Mouse (Mus musculus) liver, postnatal 0 days (tissue): ENCODE measurements around the gene Chil5. TPM values are rescaled to one million over a fixed set of nuclear protein-coding genes. Genes with fewer than 3 reads are reported as not detected.
"Not testable (repeated sequence)": the region's sequence is repeated elsewhere in the genome, so short reads cannot be mapped to it uniquely, and the experiment has no call there.

Source experiments
- ATAC-seq: fragments of 200-750 bp; cut with Nextera tagmentation; 2 replicates; pipeline ENCODE4 v1.8.0; 2017; ENCODE audit warnings: mild to moderate bottlenecking, moderate library complexity
- DNase-seq: peaks from one replicate; pipeline ENCODE4 v3.0.0-alpha.2; 2016
- H3K27ac ChIP-seq: fragments of 300-500 bp; sonication (generic); 2 replicates; pipeline ENCODE4 v1.5.1; 2014; ENCODE audit warnings: antibody characterized with exemption, moderate library complexity, mild to moderate bottlenecking, low read depth
- H3K27me3 ChIP-seq: fragments of 300-500 bp; sonication (generic); 2 replicates; pipeline ENCODE4 v1.6.1; 2014; ENCODE audit warnings: low read length, control low read depth, mixed read lengths; ENCODE audit not compliant: insufficient read depth
- H3K36me3 ChIP-seq: fragments of 300-500 bp; sonication (generic); replicated peaks from 2 replicates; pipeline ENCODE4 v1.6.1; 2014; ENCODE audit warnings: mild to moderate bottlenecking, control low read depth, low read length, moderate library complexity, mixed read lengths; ENCODE audit not compliant: insufficient read depth
- H3K4me1 ChIP-seq: fragments of 300-500 bp; sonication (generic); 2 replicates; pipeline ENCODE4 v1.6.1; 2014; ENCODE audit warnings: antibody characterized with exemption, mild to moderate bottlenecking, control low read depth; ENCODE audit not compliant: insufficient read depth
- H3K4me2 ChIP-seq: fragments of 300-500 bp; sonication (generic); 2 replicates; pipeline ENCODE4 v1.6.1; 2014; ENCODE audit warnings: low read depth, mild to moderate bottlenecking, low read length, moderate library complexity, mixed read lengths
- H3K4me3 ChIP-seq: fragments of 300-500 bp; sonication (generic); 2 replicates; pipeline ENCODE4 v1.5.1; 2014; ENCODE audit warnings: low read depth, low read length
- H3K9ac ChIP-seq: fragments of 300-500 bp; sonication (generic); replicated peaks from 2 replicates; pipeline ENCODE4 v1.6.1; 2014; ENCODE audit warnings: mild to moderate bottlenecking, moderate library complexity
- H3K9me3 ChIP-seq: fragments of 300-500 bp; sonication (generic); 2 replicates; pipeline ENCODE4 v1.6.1; 2016; ENCODE audit warnings: mild to moderate bottlenecking, control low read depth, low read length, mixed read lengths
- CTCF ChIP-seq: sonication (generic); IDR thresholded peaks from 2 replicates; pipeline ENCODE4 v1.5.1; 2016; ENCODE audit warnings: antibody characterized with exemption, low read depth
- EP300 ChIP-seq: IDR thresholded peaks from 2 replicates; pipeline ENCODE4 v1.6.1; 2016; ENCODE audit warnings: antibody characterized with exemption, low read depth, mild to moderate bottlenecking
- WGBS: fragments of 180-500 bp; shearing (Covaris S2); extraction: QIAGEN DNeasy Blood & Tissue Kit; methylation state at CpG from one replicate; pipeline ENCODE4 v1.1.7; 2014; ENCODE audit not compliant: insufficient replicate concordance; 5-methylcytosine and 5-hydroxymethylcytosine counted together
- polyA plus RNA-seq: library from polyadenylated mRNA; unstranded; fragments of >200 nt; fragmentation: Nextera tagmentation; extraction: Ambion mirVana; gene quantifications from 2 replicates; pipeline ENCODE4 v1.2.1, GENCODE M21; 2015

The Chil5 gene
- polyA plus RNA-seq: 0.33 and 0.38 TPM in 2 replicates

GRCm38 (mm10) chr3:106032781-106033180 is at the start of gene Chil5:
TSS of gene Chil5 (minus strand) at chr3:106032814.
- TF ChIP-seq EP300 (no peak), CTCF (no peak)
- no peaks in the 10 kb centered on the region for H3K27me3 ChIP-seq
- ATAC-seq (no peak), DNase-seq (no peak)
- H3K27ac ChIP-seq: no peak within 1 kb of the TSS
- no peak within 1 kb of the TSS for H3K4me2 ChIP-seq
- no peak within 1 kb of the TSS for H3K9ac ChIP-seq
- H3K9me3 ChIP-seq: no peaks in the 10 kb centered on the region
- H3K36me3 ChIP-seq: no peaks in the 10 kb centered on the region
- H3K4me1 ChIP-seq: no peaks in the 10 kb centered on the region
- WGBS: 39% methylated on average over 1 of the region's 1 CpGs
- no peak within 1 kb of the TSS for H3K4me3 ChIP-seq

- no peaks in the 10 kb centered on the region for H3K27me3 ChIP-seq
- no peaks in the 10 kb centered on the region for H3K36me3 ChIP-seq
- H3K27ac ChIP-seq: no peak overlapping the region
- TF ChIP-seq CTCF (no peak), EP300 (no peak)
- H3K9me3 ChIP-seq: no peaks in the 10 kb centered on the region
- no peak overlapping the region for H3K9ac ChIP-seq
- H3K4me1 ChIP-seq: no peaks in the 10 kb centered on the region
- WGBS: 74% methylated on average over 1 of the region's 1 CpGs
- H3K4me2 ChIP-seq: no peak overlapping the region
- DNase-seq (no peak), ATAC-seq (no peak)
- no peak overlapping the region for H3K4me3 ChIP-seq
These were observed 42.2 kb upstream of the Chil5 start for GRCm38 (mm10) chr3:106074824-106075223.

DNA sequence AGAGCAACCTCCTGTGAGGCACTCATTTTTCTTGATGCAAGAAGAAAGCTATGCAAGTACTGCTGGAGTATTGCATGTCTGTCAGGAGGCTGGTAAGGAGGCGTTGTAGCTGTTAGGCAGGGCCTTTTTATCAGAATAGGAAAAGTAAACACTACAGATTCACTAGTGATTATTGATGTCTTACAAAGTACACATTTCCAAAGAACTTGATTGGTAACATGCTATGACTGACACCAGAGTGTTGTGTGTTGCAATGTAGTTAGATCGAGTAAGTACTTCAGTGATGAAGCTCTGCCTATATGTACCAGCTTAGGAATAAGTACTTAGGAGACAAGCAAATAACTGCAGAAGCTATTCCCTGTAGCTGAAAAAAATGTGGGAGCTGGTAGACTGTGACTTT is 38.4 kb upstream of the Chil5 start:
- no peak for ATAC-seq
- 54% methylated on average over 2 of the region's 2 CpGs for WGBS
- Histone ChIP-seq H3K27me3 (no peaks in the 10 kb centered on the region), H3K4me2 (no peak overlapping the region), H3K9ac (no peak overlapping the region), H3K27ac (no peak overlapping the region), H3K36me3 (no peaks in the 10 kb centered on the region), H3K9me3 (no peaks in the 10 kb centered on the region), H3K4me1 (no peaks in the 10 kb centered on the region), H3K4me3 (no peak overlapping the region)
- no peak for TF ChIP-seq CTCF
- TF ChIP-seq EP300: no peak
- no peak for DNase-seq

- H3K36me3 ChIP-seq, H3K27ac ChIP-seq, H3K9me3 ChIP-seq, H3K4me2 ChIP-seq, H3K9ac ChIP-seq, H3K27me3 ChIP-seq, H3K4me3 ChIP-seq, H3K4me1 ChIP-seq, ATAC-seq: not testable (repeated sequence)
- TF ChIP-seq CTCF: peak; percentile 63
- DNase-seq: peak; percentile 27
- 29% methylated on average over 5 of the region's 5 CpGs for WGBS
These were observed 35.1 kb upstream of the Chil5 start for GRCm38 (mm10) chr3:106067707-106068106.

DNA sequence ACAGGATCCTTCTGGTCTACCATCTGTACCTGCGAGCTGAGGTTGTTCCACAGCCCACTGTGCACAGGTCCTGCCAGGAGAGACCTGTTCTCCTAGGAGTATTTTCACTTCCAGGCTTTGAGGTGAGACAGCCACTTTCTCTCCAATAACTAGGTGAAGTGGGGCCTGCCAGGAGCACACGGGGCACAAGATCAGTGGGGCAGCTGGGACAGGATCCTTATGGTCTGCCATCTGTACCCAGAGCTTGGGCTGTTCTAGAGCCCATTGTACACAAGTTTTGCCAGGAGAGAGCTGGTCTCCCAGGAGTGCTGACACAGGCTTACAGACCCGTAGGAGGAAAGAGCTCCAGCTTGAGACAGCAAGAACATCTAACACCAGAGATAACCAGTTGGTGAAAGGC is 25.4 kb upstream of the Chil5 start:
- Histone ChIP-seq H3K27me3 (no peaks in the 10 kb centered on the region), H3K9me3 (no peaks in the 10 kb centered on the region), H3K27ac (no peak overlapping the region), H3K36me3 (no peaks in the 10 kb centered on the region), H3K9ac (no peak overlapping the region), H3K4me3 (no peak overlapping the region), H3K4me2 (no peak overlapping the region), H3K4me1 (no peaks in the 10 kb centered on the region)
- no peak for TF ChIP-seq EP300
- DNase-seq: no peak
- 74% methylated on average over 3 of the region's 3 CpGs for WGBS
- ATAC-seq: no peak

DNA sequence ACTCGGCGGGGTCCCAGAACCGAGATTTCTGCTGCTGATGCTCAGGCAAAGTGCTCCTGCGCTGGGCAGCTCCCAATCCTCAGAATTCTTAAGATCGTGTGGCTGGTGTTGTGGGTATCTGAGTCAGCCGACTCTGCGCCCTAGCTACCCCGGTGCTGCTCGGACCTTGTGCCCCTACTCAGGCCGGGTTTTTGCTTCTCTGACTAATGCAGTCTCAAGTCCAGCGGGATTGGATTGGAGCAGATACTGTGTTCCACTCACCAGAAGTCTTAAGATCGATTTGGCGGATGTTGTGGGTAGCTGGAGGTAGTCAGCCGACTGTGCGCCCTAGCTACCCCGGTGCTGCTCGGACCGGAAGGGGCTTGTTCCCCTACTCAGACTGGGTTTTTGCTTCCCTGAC is 19.3 kb upstream of the Chil5 start:
- Histone ChIP-seq H3K9ac (no peak overlapping the region), H3K36me3 (no peaks in the 10 kb centered on the region), H3K4me1 (no peaks in the 10 kb centered on the region), H3K27me3 (no peaks in the 10 kb centered on the region), H3K4me3 (no peak overlapping the region), H3K27ac (no peak overlapping the region), H3K4me2 (no peak overlapping the region), H3K9me3 (no peaks in the 10 kb centered on the region)
- ATAC-seq: no peak
- TF ChIP-seq CTCF (no peak), EP300 (no peak)
- DNase-seq: no peak
- 62% methylated on average over 18 of the region's 18 CpGs for WGBS

- 64% methylated on average over 2 of the region's 2 CpGs for WGBS
- Histone ChIP-seq H3K4me2 (no peak overlapping the region), H3K27me3 (no peaks in the 10 kb centered on the region), H3K4me1 (no peaks in the 10 kb centered on the region), H3K4me3 (no peak overlapping the region), H3K27ac (no peak overlapping the region), H3K9ac (no peak overlapping the region), H3K9me3 (no peaks in the 10 kb centered on the region), H3K36me3 (no peaks in the 10 kb centered on the region)
- DNase-seq: no peak
- no peak for TF ChIP-seq EP300
- TF ChIP-seq CTCF: no peak
- peak; percentile 31; the same call in 1 of the 2 replicates for ATAC-seq
These were observed 7.7 kb upstream of the Chil5 start for GRCm38 (mm10) chr3:106040306-106040705.
